Mouse (Mus musculus) midbrain, embryonic 14.5 days (tissue): ENCODE data around the gene Arhgap18. TPM values are rescaled to one million over a fixed set of nuclear protein-coding genes. Genes with fewer than 3 reads are reported as not detected.

Experiments used
- ATAC-seq: fragments of 200-750 bp; cut with Nextera tagmentation; 2 replicates; pipeline ENCODE4 v1.8.0; 2017; ENCODE audit warnings: moderate number of reproducible peaks, moderate library complexity; ENCODE audit not compliant: low FRiP score, low TSS enrichment
- DNase-seq: peaks from one replicate; pipeline ENCODE4 v3.0.0-alpha.2; 2015
- H3K27ac ChIP-seq: fragments of 300-500 bp; sonication (generic); replicated peaks from 2 replicates; pipeline ENCODE4 v1.5.1; 2014; ENCODE audit warnings: mild to moderate bottlenecking, low read depth, low read length, moderate library complexity
- H3K27me3 ChIP-seq: fragments of 300-500 bp; sonication (generic); 2 replicates; pipeline ENCODE4 v1.6.1; 2014; ENCODE audit warnings: low read length, control low read depth, mixed read lengths; ENCODE audit not compliant: control insufficient read depth, insufficient read depth
- H3K36me3 ChIP-seq: fragments of 300-500 bp; sonication (generic); 2 replicates; pipeline ENCODE4 v1.6.1; 2014; ENCODE audit warnings: low read length, control low read depth; ENCODE audit not compliant: control insufficient read depth, insufficient read depth
- H3K4me1 ChIP-seq: fragments of 300-500 bp; sonication (generic); 2 replicates; pipeline ENCODE4 v1.6.1; 2014; ENCODE audit warnings: mild to moderate bottlenecking, antibody characterized with exemption, low read length, control low read depth; ENCODE audit not compliant: control insufficient read depth, insufficient read depth
- H3K4me2 ChIP-seq: fragments of 300-500 bp; sonication (generic); 2 replicates; pipeline ENCODE4 v1.6.1; 2014; ENCODE audit warnings: mild to moderate bottlenecking, low read length, moderate library complexity
- H3K4me3 ChIP-seq: fragments of 300-500 bp; sonication (generic); replicated peaks from 2 replicates; pipeline ENCODE4 v1.5.1; 2014; ENCODE audit warnings: low read depth, low read length
- H3K9ac ChIP-seq: fragments of 300-500 bp; sonication (generic); replicated peaks from 2 replicates; pipeline ENCODE4 v1.6.1; 2014; ENCODE audit warnings: mild to moderate bottlenecking, low read length, moderate library complexity
- H3K9me3 ChIP-seq: fragments of 300-500 bp; sonication (generic); 2 replicates; pipeline ENCODE4 v1.6.1; 2016; ENCODE audit warnings: low read length, control low read depth, mixed read lengths; ENCODE audit not compliant: control insufficient read depth
- WGBS: fragments of 180-500 bp; shearing (Covaris S2); extraction: QIAGEN DNeasy Blood & Tissue Kit; methylation state at CpG from one replicate; pipeline ENCODE4 v1.1.7; 2014; 5-methylcytosine and 5-hydroxymethylcytosine counted together
- polyA plus RNA-seq: library from polyadenylated mRNA; unstranded; fragments of >200 nt; fragmentation: Nextera tagmentation; extraction: Ambion mirVana; gene quantifications from 2 replicates; pipeline ENCODE4 v1.2.1, GENCODE M21; 2014

Gene Arhgap18
- polyA plus RNA-seq, 1 experiment from 2014 or later = 15.9 TPM

DNA sequence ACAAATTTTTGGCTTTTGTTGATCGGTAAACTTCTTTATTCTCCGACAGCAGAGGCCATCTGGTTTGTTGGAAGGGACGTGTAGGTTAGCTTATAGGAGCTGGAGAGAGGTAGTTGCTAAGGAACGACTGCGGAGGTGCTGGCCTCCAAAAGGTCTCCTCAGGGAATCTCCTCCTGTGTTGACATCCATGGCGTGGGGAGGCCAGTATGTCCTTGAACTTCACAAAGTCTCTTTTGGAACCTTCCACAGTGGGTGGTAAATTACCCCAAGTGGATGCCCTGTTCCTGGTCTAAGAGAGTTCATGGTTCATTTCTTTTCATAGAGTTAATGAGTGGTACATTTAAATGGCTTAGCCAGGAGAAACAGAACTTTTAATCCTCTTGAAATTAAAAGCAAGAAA, 136.0 kb downstream of the Arhgap18 start:
- no peaks in the 10 kb centered on the region for H3K36me3 ChIP-seq
- H3K27me3 ChIP-seq = no peaks in the 10 kb centered on the region
- H3K4me1 ChIP-seq = no peaks in the 10 kb centered on the region
- H3K9ac ChIP-seq = no peak overlapping the region
- H3K27ac ChIP-seq = no peak overlapping the region
- no peak for ATAC-seq
- H3K4me2 ChIP-seq = no peak overlapping the region
- H3K4me3 ChIP-seq = no peak overlapping the region
- no peak for DNase-seq
- no peaks in the 10 kb centered on the region for H3K9me3 ChIP-seq
- WGBS = 23% methylated on average over 6 of the region's 6 CpGs

DNA sequence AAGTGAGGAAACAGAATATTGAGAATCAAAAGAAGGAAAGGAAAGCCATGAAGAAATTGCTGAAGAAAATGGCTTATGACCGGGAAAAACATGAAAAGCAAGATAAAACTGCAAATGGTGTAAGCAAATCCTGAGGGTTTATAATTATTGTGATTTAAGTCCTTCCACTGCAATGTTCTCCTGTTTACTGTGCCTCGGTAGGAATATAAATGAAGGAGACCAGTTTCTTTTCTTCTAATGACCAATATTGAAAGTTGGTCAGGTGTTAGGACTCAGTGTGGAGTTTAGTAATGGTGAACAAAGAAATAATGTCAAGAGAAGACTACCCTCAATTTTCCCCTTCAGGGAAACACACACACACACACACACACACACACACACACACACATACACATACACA, 136.5 kb downstream of the Arhgap18 start:
- Histone ChIP-seq H3K4me1 (no peaks in the 10 kb centered on the region), H3K9ac (no peak overlapping the region), H3K36me3 (no peaks in the 10 kb centered on the region), H3K27me3 (no peaks in the 10 kb centered on the region), H3K4me3 (no peak overlapping the region), H3K9me3 (no peaks in the 10 kb centered on the region), H3K4me2 (no peak overlapping the region), H3K27ac (no peak overlapping the region)
- 77% methylated on average over 2 of the region's 2 CpGs for WGBS
- no peak for DNase-seq
- no peak for ATAC-seq

DNA sequence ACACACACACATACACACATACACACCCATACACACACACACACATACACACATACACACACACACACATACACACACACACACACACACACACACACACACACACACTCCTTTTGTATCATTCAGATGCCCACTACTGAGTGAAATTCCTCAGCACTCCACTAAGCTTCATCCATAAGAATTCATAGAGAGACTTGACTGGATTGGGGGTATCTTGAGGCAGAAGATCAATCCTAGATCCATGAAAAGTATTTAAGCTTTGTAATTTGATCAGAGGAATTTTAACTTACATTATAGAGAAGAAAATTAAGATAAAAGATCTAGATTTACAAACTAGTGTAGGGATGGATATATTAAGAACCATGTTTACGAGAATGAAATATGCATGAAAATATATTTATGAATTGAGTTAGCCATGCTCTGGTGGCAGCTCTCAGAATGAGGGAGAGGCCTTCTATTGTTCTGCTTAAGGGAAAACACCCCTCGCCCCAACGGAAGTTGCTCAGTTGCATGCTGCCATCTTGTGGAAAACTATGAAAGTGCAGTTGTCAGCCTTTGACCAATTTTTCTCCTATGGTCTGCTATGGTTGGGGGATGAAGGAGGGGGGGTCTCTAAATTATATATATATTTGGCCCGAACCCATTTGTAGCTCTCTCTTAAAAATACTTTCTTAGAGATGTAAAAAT, 137.2 kb downstream of the Arhgap18 start:
- DNase-seq (peak; percentile 92), ATAC-seq (peak; percentile 88)
- Histone ChIP-seq H3K27ac (0 out of 2 replicates have a peak overlapping the region, but pooled peaks have one; percentile 71), H3K36me3 (no peaks in the 10 kb centered on the region), H3K9ac (no peak overlapping the region), H3K4me1 (no peaks in the 10 kb centered on the region), H3K4me2 (no peak overlapping the region), H3K9me3 (no peaks in the 10 kb centered on the region), H3K27me3 (no peaks in the 10 kb centered on the region), H3K4me3 (no peak overlapping the region)
- 4% methylated on average over 4 of the region's 4 CpGs for WGBS

DNA sequence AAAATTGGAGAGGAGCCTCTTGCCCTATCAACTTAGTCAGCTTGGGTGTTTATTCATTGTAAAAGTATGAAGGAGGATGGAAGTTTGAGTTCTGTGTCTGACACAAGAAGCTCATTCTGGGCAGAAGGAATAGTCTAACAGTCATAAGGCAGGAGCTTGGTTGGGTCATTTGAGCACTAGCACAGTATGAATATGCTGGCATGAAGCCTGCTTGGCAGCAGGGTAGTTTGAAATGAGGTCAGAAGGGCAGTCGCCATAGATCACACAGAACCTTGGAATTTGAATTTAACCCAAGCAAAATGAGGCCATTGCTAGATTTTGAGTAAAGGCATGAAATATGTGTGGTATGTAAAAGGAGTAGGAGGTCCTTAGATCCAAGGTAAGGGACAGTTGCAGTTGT, 139.9 kb downstream of the Arhgap18 start:
- Histone ChIP-seq H3K27me3 (no peaks in the 10 kb centered on the region), H3K4me3 (no peak overlapping the region), H3K9me3 (no peaks in the 10 kb centered on the region), H3K9ac (no peak overlapping the region), H3K4me2 (no peak overlapping the region), H3K4me1 (no peaks in the 10 kb centered on the region), H3K36me3 (no peaks in the 10 kb centered on the region), H3K27ac (no peak overlapping the region)
- ATAC-seq = no peak
- 83% methylated on average over 1 of the region's 1 CpGs for WGBS
- no peak for DNase-seq

DNA sequence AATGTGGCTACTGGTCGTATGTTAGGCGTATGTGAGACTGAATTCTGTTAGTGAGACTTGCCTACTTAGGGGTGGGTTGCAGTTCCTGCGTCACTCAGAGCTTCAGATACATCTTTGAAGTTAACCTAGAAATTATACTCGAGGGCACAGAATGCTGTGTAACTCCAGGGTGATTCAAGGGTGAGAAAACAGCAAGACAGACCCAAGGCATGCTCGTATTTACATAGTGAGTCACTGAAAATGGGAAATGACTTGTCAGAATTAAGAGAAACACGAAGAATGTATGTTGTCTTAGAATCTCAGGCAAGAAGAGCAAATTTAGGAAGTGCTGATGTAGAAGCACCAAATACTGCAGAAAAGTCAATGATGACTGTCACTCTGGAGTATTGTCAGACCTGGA, 142.5 kb downstream of the Arhgap18 start:
- ATAC-seq (no peak), DNase-seq (no peak)
- H3K36me3 ChIP-seq = no peaks in the 10 kb centered on the region
- H3K9me3 ChIP-seq = no peaks in the 10 kb centered on the region
- no peaks in the 10 kb centered on the region for H3K4me1 ChIP-seq
- no peak overlapping the region for H3K9ac ChIP-seq
- no peak overlapping the region for H3K27ac ChIP-seq
- no peak overlapping the region for H3K4me2 ChIP-seq
- H3K4me3 ChIP-seq = no peak overlapping the region
- no peaks in the 10 kb centered on the region for H3K27me3 ChIP-seq
- WGBS = 81% methylated on average over 6 of the region's 6 CpGs

DNA sequence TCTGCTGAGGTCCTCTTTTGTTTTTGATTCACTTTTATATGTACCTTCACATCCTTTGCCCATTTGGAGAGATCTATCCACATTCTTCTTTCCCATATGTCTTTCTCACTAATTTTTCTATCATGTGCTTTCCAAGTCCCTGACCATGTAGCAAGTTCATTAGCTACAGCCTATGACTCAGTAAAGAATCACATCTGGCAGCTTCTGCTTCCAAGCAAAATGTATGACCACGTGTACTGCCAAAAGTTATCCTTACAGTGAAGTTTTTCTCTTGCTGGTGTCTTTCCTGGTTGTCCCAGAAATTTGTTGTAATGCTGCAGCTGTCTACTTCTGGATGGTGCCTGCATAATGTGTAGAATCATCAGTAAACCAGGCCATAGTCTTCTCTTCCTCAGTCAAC, 147.2 kb downstream of the Arhgap18 start:
- Histone ChIP-seq H3K9ac (no peak overlapping the region), H3K4me2 (no peak overlapping the region), H3K27ac (no peak overlapping the region), H3K36me3 (no peaks in the 10 kb centered on the region), H3K4me3 (no peak overlapping the region), H3K27me3 (no peaks in the 10 kb centered on the region), H3K9me3 (no peaks in the 10 kb centered on the region), H3K4me1 (no peaks in the 10 kb centered on the region)
- DNase-seq (no peak), ATAC-seq (no peak)
- WGBS = 82% methylated on average over 1 of the region's 1 CpGs

DNA sequence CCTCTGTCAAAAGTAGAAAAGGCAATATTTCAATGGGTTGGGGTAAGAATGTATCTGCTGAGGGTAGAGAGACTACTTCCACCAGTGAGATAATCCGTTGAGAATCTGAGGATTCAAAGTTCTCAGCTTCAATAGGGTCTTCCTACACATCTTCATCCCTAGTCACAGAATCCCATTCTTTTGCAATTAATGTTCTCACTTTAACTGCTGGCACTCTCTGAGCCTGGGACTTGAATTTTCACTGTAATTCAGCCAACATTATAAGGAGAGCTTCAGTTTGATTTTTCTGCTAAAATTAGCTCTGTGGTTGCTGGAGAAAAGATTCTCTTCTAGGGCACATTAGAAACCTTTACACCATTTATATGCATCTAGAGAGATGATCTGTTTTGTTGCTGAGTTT, 150.6 kb downstream of the Arhgap18 start:
- DNase-seq = no peak
- H3K9ac ChIP-seq = no peak overlapping the region
- ATAC-seq = no peak
- H3K27ac ChIP-seq = no peak overlapping the region
- H3K9me3 ChIP-seq = no peaks in the 10 kb centered on the region
- 0 out of 2 replicates have a peak, but pooled peaks cover 4% of the 10 kb centered on the region for H3K36me3 ChIP-seq
- H3K4me2 ChIP-seq = no peak overlapping the region
- H3K4me3 ChIP-seq = no peak overlapping the region
- 79% methylated on average over 1 of the region's 1 CpGs for WGBS
- no peaks in the 10 kb centered on the region for H3K4me1 ChIP-seq
- no peaks in the 10 kb centered on the region for H3K27me3 ChIP-seq

DNA sequence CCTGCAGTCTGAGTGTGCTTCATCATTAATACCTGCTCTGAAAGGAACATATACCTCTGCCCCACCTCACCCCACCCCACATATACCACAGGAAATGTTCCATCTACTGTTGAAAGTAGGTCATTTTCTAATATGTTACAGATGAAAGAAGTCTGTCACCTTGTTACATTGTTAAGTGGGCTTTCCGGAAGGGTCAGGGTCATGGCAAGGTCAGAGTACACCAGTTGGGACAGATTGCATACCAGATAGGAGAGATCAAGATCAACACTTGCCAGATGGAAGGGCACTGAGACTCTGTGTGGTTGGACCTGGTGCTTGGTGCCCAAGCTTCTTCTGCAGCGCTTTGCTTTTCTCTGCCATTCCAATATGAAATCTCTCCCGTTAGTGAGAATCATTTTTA, 158.0 kb downstream of the Arhgap18 start:
- no peak for DNase-seq
- Histone ChIP-seq H3K36me3 (0 out of 2 replicates have a peak, but pooled peaks cover 4% of the 10 kb centered on the region), H3K27me3 (no peaks in the 10 kb centered on the region), H3K9ac (no peak overlapping the region), H3K4me2 (no peak overlapping the region), H3K4me3 (no peak overlapping the region), H3K4me1 (0 out of 2 replicates have a peak, but pooled peaks cover 3% of the 10 kb centered on the region), H3K9me3 (no peaks in the 10 kb centered on the region), H3K27ac (no peak overlapping the region)
- ATAC-seq = no peak
- WGBS = 92% methylated on average over 3 of the region's 3 CpGs

DNA sequence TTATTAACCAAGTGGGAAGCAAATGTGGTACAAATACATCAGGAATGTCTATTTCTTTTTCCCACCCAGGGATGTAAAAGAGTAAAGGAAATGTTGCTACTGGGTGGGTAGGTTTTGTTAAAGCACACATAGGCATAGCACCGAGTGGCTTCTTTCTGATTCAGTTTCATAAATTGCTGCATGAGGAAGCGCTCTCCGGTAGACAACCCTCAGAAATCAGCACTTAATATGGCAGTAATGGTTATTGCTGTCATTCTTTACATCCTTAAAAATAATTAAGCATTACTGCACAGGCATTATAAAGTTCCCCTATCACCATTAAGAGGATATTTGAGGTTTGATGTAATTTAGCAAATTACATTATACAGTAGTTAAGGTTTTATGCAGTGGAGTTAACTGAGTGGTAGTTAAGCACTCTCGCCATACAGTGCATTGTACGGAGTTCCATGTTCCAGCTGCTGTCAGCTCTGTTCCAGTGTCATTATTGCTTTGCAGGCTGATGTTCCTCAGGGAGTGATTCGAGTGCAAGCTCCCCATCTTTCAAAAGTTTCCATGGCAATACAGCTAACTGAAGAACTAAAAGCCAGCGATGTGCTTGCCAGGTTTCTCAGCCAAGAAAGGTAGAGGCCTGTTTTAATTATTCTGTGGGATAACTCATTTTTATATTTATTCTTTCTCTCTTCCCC, 159.0 kb downstream of the Arhgap18 start:
- Histone ChIP-seq H3K4me1 (0 out of 2 replicates have a peak, but pooled peaks cover 3% of the 10 kb centered on the region), H3K4me2 (no peak overlapping the region), H3K9ac (no peak overlapping the region), H3K27me3 (no peaks in the 10 kb centered on the region), H3K4me3 (no peak overlapping the region), H3K9me3 (no peaks in the 10 kb centered on the region), H3K27ac (no peak overlapping the region), H3K36me3 (no peaks in the 10 kb centered on the region)
- peak; percentile 73; the same call in 1 of the 2 replicates for ATAC-seq
- DNase-seq = peak; percentile 69
- WGBS = 50% methylated on average over 7 of the region's 7 CpGs
